Mouse (Mus musculus) liver, adult 2 months (tissue): Measurements from ENCODE around the gene Tmed8. TPM values are rescaled to one million over a fixed set of nuclear protein-coding genes. Genes with fewer than 3 reads are reported as not detected.

Experiments
- DNase-seq: peaks from one replicate; pipeline ENCODE4 v3.0.0-alpha.2; 2011; ENCODE audit warnings: low read depth, low spot score; ENCODE audit errors: extremely low read depth
- H3K27ac ChIP-seq: fragments of 200-500 bp; replicated peaks from 2 replicates; pipeline ENCODE4 v1.5.1; 2012; ENCODE audit warnings: low read depth, mild to moderate bottlenecking, control low read depth, inconsistent platforms, low read length; ENCODE audit not compliant: insufficient read depth
- H3K27me3 ChIP-seq: fragments of 200-500 bp; 2 replicates; pipeline ENCODE4 v1.6.1; 2012; ENCODE audit warnings: mild to moderate bottlenecking, moderate library complexity, low read length, inconsistent platforms; ENCODE audit not compliant: control insufficient read depth, insufficient read depth
- H3K36me3 ChIP-seq: fragments of 200-500 bp; 2 replicates; pipeline ENCODE4 v1.6.1; 2012; ENCODE audit warnings: low read length, inconsistent platforms; ENCODE audit not compliant: control insufficient read depth, insufficient read depth
- H3K4me1 ChIP-seq: fragments of 200-500 bp; 2 replicates; pipeline ENCODE4 v1.6.1; 2011; ENCODE audit warnings: low read length; ENCODE audit not compliant: control insufficient read depth, insufficient read depth
- H3K4me3 ChIP-seq: fragments of 200-500 bp; 2 replicates; pipeline ENCODE4 v1.5.1; 2011; ENCODE audit warnings: low read depth, mild to moderate bottlenecking, control low read depth, low read length, moderate library complexity; ENCODE audit not compliant: insufficient read depth
- H3K79me2 ChIP-seq: fragments of 200-500 bp; 2 replicates; pipeline ENCODE4 v1.6.1; 2012; ENCODE audit warnings: inconsistent platforms, mild to moderate bottlenecking, low read length, moderate library complexity; ENCODE audit not compliant: control insufficient read depth, insufficient read depth
- H3K9ac ChIP-seq: fragments of 200-500 bp; 2 replicates; pipeline ENCODE4 v1.6.1; 2012; ENCODE audit warnings: low read depth, mild to moderate bottlenecking, control low read depth, inconsistent platforms, low read length
- CTCF ChIP-seq: fragments of 200-500 bp; IDR thresholded peaks from 2 replicates; pipeline ENCODE4 v1.5.1; 2011; ENCODE audit warnings: low read depth, low read length, control low read depth
- POLR2A ChIP-seq: fragments of 200-500 bp; IDR thresholded peaks from 2 replicates; pipeline ENCODE4 v1.6.1; 2011; ENCODE audit warnings: low read length, control low read depth; ENCODE audit not compliant: insufficient read depth; ENCODE audit errors: extremely low read depth
- WGBS: fragments of 180-500 bp; shearing (Covaris S2); methylation state at CpG from one replicate; pipeline ENCODE4 v1.1.7; 2018; 5-methylcytosine and 5-hydroxymethylcytosine counted together
- polyA plus RNA-seq: library from polyadenylated mRNA; depleted of rRNA; stranded (reverse); fragments of >200 nt; gene quantifications from 2 replicates; pipeline ENCODE4 v1.2.3, GENCODE M21; 2012
- total RNA-seq: library from RNA; depleted of rRNA; stranded (reverse); fragments of >200 nt; gene quantifications from 2 replicates; pipeline ENCODE4 v1.2.3, GENCODE M21; 2014

The Tmed8 gene
- total and polyA plus RNA-seq, 2 experiments = 0.77 to 1.6 TPM

DNA sequence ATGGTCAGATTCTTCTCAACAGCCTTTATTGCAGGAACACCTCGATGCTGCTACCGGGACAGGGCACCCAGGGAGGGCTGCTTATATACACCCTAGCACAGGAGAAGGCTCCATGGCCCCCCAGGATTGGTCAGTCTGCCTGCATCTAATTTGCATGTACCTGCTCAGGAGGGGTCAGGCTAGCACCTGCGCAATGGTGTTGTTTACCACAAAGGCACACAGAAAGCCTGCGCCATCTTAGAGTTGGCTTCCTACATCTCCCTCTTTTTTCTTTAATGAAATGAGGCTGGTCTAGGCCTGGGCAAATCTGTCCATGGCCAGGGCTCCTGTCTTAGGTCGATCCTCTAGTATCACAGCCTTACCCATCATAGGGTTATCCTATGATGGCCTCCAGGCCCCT, 50.8 kb downstream of the Tmed8 start:
- over 99% methylated on average over 5 of the region's 5 CpGs for WGBS
- no peak for DNase-seq
- no peak overlapping the region for H3K27ac ChIP-seq
- H3K27me3 ChIP-seq = no peaks in the 10 kb centered on the region
- peaks cover 20% of the 10 kb centered on the region; the same call in 1 of the 2 replicates for H3K79me2 ChIP-seq
- H3K36me3 ChIP-seq = no peaks in the 10 kb centered on the region
- no peak overlapping the region for H3K4me3 ChIP-seq
- peaks cover 5% of the 10 kb centered on the region; the same call in 1 of the 2 replicates for H3K4me1 ChIP-seq
- no peak for TF ChIP-seq CTCF
- no peak overlapping the region for H3K9ac ChIP-seq

DNA sequence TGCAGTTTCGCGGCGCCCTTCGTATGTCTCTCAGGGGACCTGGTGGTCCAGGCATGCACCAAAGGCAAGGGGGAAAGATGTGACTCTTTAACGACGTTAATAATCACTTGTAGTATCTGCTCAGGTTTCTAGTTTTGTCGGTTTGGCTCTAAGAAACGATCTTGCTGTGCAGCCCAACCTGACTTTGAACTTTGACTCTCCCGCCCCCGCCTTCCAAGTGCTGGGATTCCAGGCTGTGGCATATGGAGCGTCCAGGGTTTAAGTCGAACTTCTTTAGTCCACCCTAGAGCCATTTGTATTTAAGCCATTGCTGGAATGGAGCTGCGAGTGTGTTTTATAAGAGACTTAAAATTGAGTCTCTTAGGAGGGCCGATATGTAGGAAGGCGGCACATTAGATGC, 52.1 kb downstream of the Tmed8 start:
- H3K4me3 ChIP-seq = peak overlapping the region; percentile 89
- WGBS = 6% methylated on average over 15 of the region's 15 CpGs

GRCm38 (mm10) chr12:87147395-87148089, 52.7 kb downstream of the Tmed8 start, which contains the start of gene Pomt2:
Pomt2 (minus strand) TSS chr12:87147968.
- TF ChIP-seq CTCF (no peak), POLR2A (peak; percentile 50; the same call in 1 of the 2 replicates)
- under 1% methylated on average over 61 of the region's 61 CpGs for WGBS
- peak within 1 kb of the TSS; percentile 91 for H3K9ac ChIP-seq

More for the DNA sequence above, 52.1 kb downstream of the Tmed8 start:
- Histone ChIP-seq H3K4me1 (peaks cover 3% of the 10 kb centered on the region; the same call in 1 of the 2 replicates), H3K79me2 (peaks cover 23% of the 10 kb centered on the region; the same call in 1 of the 2 replicates), H3K27me3 (no peaks in the 10 kb centered on the region), H3K27ac (peak overlapping the region; percentile 100), H3K9ac (peak overlapping the region; percentile 91), H3K36me3 (no peaks in the 10 kb centered on the region)
- peak; percentile 69 for DNase-seq
- no peak for TF ChIP-seq CTCF
- TF ChIP-seq POLR2A = no peak

GRCm38 (mm10) chr12:87146966-87147365, 53.3 kb downstream of the Tmed8 start, which contains the start of gene Gstz1:
Gstz1 (plus strand) TSS chr12:87147165.
- H3K9ac ChIP-seq = peak within 1 kb of the TSS; percentile 91
- no peaks in the 10 kb centered on the region for H3K27me3 ChIP-seq
- peak; percentile 80 for DNase-seq
- WGBS = under 1% methylated on average over 27 of the region's 27 CpGs
- H3K4me1 ChIP-seq = peaks cover 3% of the 10 kb centered on the region; the same call in 1 of the 2 replicates
- peaks cover 23% of the 10 kb centered on the region; the same call in 1 of the 2 replicates for H3K79me2 ChIP-seq
- TF ChIP-seq POLR2A (0 out of 2 replicates have a peak, but pooled peaks have one; percentile 1), CTCF (no peak)
- peak within 1 kb of the TSS; percentile 100 for H3K27ac ChIP-seq
- H3K36me3 ChIP-seq = no peaks in the 10 kb centered on the region
- peak within 1 kb of the TSS; percentile 89 for H3K4me3 ChIP-seq

More at GRCm38 (mm10) chr12:87147395-87148089, 52.7 kb downstream of the Tmed8 start, which contains the start of gene Pomt2:
- Histone ChIP-seq H3K79me2 (peaks cover 23% of the 10 kb centered on the region; the same call in 1 of the 2 replicates), H3K36me3 (no peaks in the 10 kb centered on the region), H3K27me3 (no peaks in the 10 kb centered on the region), H3K4me1 (peaks cover 3% of the 10 kb centered on the region; the same call in 1 of the 2 replicates), H3K27ac (peak within 1 kb of the TSS; percentile 100), H3K4me3 (peak within 1 kb of the TSS; percentile 89)
- peak; percentile 94 for DNase-seq

- Histone ChIP-seq H3K79me2 (peaks cover 12% of the 10 kb centered on the region; the same call in 1 of the 2 replicates), H3K4me3 (no peak overlapping the region), H3K36me3 (peaks cover 4% of the 10 kb centered on the region; the same call in 1 of the 2 replicates), H3K27me3 (no peaks in the 10 kb centered on the region), H3K4me1 (peaks cover 2% of the 10 kb centered on the region; the same call in 1 of the 2 replicates), H3K27ac (no peak overlapping the region), H3K9ac (no peak overlapping the region)
- 84% methylated on average over 2 of the region's 2 CpGs for whole genome bisulfite sequencing
- TF ChIP-seq POLR2A (no peak), CTCF (no peak)
- DNase-seq = no peak
These were observed 58.1 kb downstream of the Tmed8 start for GRCm38 (mm10) chr12:87142156-87142555.
